Mouse (Mus musculus): ENCODE measurements around the gene Dars2. TPM values are rescaled to one million over a fixed set of nuclear protein-coding genes. Genes with fewer than 3 reads are reported as not detected.

Dars2 gene
- polyA plus RNA-seq, 1 experiment: 15.1 TPM

GRCm38 (mm10) chr1:161063351-161063750 lies 7.1 kb downstream of the Dars2 start:
- Histone ChIP-seq H3K4me3 (replicated peaks; ENCODE audit: control insufficient read depth, low read depth, low read length) (no peak overlapping the region), H3K27ac (ENCODE audit: control insufficient read depth, insufficient read depth, low read depth, low read length, poor library complexity) (no peak overlapping the region), H3K4me1 (ENCODE audit: control insufficient read depth, insufficient read depth, low read length) (no peaks in the 10 kb centered on the region)
- 83% methylated on average over 1 of the region's 1 CpGs for WGBS
- TF ChIP-seq CTCF (IDR thresholded peaks at IDR 0.05; ENCODE audit: control insufficient read depth, insufficient read depth, low read length): no peak
- TF ChIP-seq POLR2A (IDR thresholded peaks at IDR 0.05; ENCODE audit: borderline replicate concordance, control insufficient read depth, low read depth, low read length): no peak

GRCm38 (mm10) chr1:161057164-161057563 lies 13.3 kb downstream of the Dars2 start:
- Histone ChIP-seq H3K4me1 (ENCODE audit: control insufficient read depth, insufficient read depth, low read length) (no peaks in the 10 kb centered on the region), H3K4me3 (replicated peaks; ENCODE audit: control insufficient read depth, low read depth, low read length) (no peak overlapping the region), H3K27ac (ENCODE audit: control insufficient read depth, insufficient read depth, low read depth, low read length, poor library complexity) (no peak overlapping the region)
- 92% methylated on average over 1 of the region's 1 CpGs for WGBS
- TF ChIP-seq POLR2A (IDR thresholded peaks at IDR 0.05; ENCODE audit: borderline replicate concordance, control insufficient read depth, low read depth, low read length) (no peak), CTCF (IDR thresholded peaks at IDR 0.05; ENCODE audit: control insufficient read depth, insufficient read depth, low read length) (no peak)

GRCm38 (mm10) chr1:161046972-161047371 lies 23.5 kb downstream of the Dars2 start:
- Histone ChIP-seq H3K4me3 (replicated peaks; ENCODE audit: control insufficient read depth, low read depth, low read length) (no peak overlapping the region), H3K27ac (ENCODE audit: control insufficient read depth, insufficient read depth, low read depth, low read length, poor library complexity) (no peak overlapping the region), H3K4me1 (ENCODE audit: control insufficient read depth, insufficient read depth, low read length) (no peaks in the 10 kb centered on the region)
- no peak for TF ChIP-seq CTCF (IDR thresholded peaks at IDR 0.05; ENCODE audit: control insufficient read depth, insufficient read depth, low read length)
- no peak for TF ChIP-seq POLR2A (IDR thresholded peaks at IDR 0.05; ENCODE audit: borderline replicate concordance, control insufficient read depth, low read depth, low read length)
- 73% methylated on average over 3 of the region's 3 CpGs for WGBS

- TF ChIP-seq CTCF (IDR thresholded peaks at IDR 0.05; ENCODE audit: control insufficient read depth, insufficient read depth, low read length) (no peak), POLR2A (IDR thresholded peaks at IDR 0.05; ENCODE audit: borderline replicate concordance, control insufficient read depth, low read depth, low read length) (no peak)
- 88% methylated on average over 7 of the region's 7 CpGs for WGBS
Measured at GRCm38 (mm10) chr1:161041261-161042020, 29.0 kb downstream of the Dars2 start.

GRCm38 (mm10) chr1:161040855-161041254 lies 29.6 kb downstream of the Dars2 start:
- peaks cover 1% of the 10 kb centered on the region; the same call in 1 of the 2 replicates for H3K4me1 ChIP-seq (ENCODE audit: control insufficient read depth, insufficient read depth, low read length)
- no peak overlapping the region for H3K27ac ChIP-seq (ENCODE audit: control insufficient read depth, insufficient read depth, low read depth, low read length, poor library complexity)
- no peak overlapping the region for H3K4me3 ChIP-seq (replicated peaks; ENCODE audit: control insufficient read depth, low read depth, low read length)
- no peak for TF ChIP-seq CTCF (IDR thresholded peaks at IDR 0.05; ENCODE audit: control insufficient read depth, insufficient read depth, low read length)
- no peak for TF ChIP-seq POLR2A (IDR thresholded peaks at IDR 0.05; ENCODE audit: borderline replicate concordance, control insufficient read depth, low read depth, low read length)

More at GRCm38 (mm10) chr1:161041261-161042020, 29.0 kb downstream of the Dars2 start:
- Histone ChIP-seq H3K4me3 (replicated peaks; ENCODE audit: control insufficient read depth, low read depth, low read length) (no peak overlapping the region), H3K27ac (ENCODE audit: control insufficient read depth, insufficient read depth, low read depth, low read length, poor library complexity) (no peak overlapping the region), H3K4me1 (ENCODE audit: control insufficient read depth, insufficient read depth, low read length) (peaks cover under 1% of the 10 kb centered on the region; the same call in 1 of the 2 replicates)

- Histone ChIP-seq H3K27ac (ENCODE audit: control insufficient read depth, insufficient read depth, low read depth, low read length, poor library complexity) (no peak overlapping the region), H3K4me3 (replicated peaks; ENCODE audit: control insufficient read depth, low read depth, low read length) (no peak overlapping the region), H3K4me1 (ENCODE audit: control insufficient read depth, insufficient read depth, low read length) (peaks cover 1% of the 10 kb centered on the region; the same call in 1 of the 2 replicates)
- no peak for TF ChIP-seq CTCF (IDR thresholded peaks at IDR 0.05; ENCODE audit: control insufficient read depth, insufficient read depth, low read length)
- 81% methylated on average over 1 of the region's 1 CpGs for WGBS
Measured at GRCm38 (mm10) chr1:161040426-161040770, 30.1 kb downstream of the Dars2 start.

- Histone ChIP-seq H3K27ac (ENCODE audit: control insufficient read depth, insufficient read depth, low read depth, low read length, poor library complexity) (no peak overlapping the region), H3K4me1 (ENCODE audit: control insufficient read depth, insufficient read depth, low read length) (peaks cover 1% of the 10 kb centered on the region; the same call in 1 of the 2 replicates), H3K4me3 (replicated peaks; ENCODE audit: control insufficient read depth, low read depth, low read length) (no peak overlapping the region)
- TF ChIP-seq CTCF (IDR thresholded peaks at IDR 0.05; ENCODE audit: control insufficient read depth, insufficient read depth, low read length) (no peak), POLR2A (IDR thresholded peaks at IDR 0.05; ENCODE audit: borderline replicate concordance, control insufficient read depth, low read depth, low read length) (no peak)
- 31% methylated on average over 3 of the region's 3 CpGs for WGBS
Measured at GRCm38 (mm10) chr1:161039741-161040425, 30.6 kb downstream of the Dars2 start.

- Histone ChIP-seq H3K4me3 (replicated peaks; ENCODE audit: control insufficient read depth, low read depth, low read length) (no peak overlapping the region), H3K27ac (ENCODE audit: control insufficient read depth, insufficient read depth, low read depth, low read length, poor library complexity) (no peak overlapping the region)
- WGBS: 55% methylated on average over 3 of the region's 3 CpGs
Measured at GRCm38 (mm10) chr1:161038968-161039721, 31.3 kb downstream of the Dars2 start.

More at GRCm38 (mm10) chr1:161038968-161039721, 31.3 kb downstream of the Dars2 start:
- peaks cover 1% of the 10 kb centered on the region; the same call in 1 of the 2 replicates for H3K4me1 ChIP-seq (ENCODE audit: control insufficient read depth, insufficient read depth, low read length)
- TF ChIP-seq POLR2A (IDR thresholded peaks at IDR 0.05; ENCODE audit: borderline replicate concordance, control insufficient read depth, low read depth, low read length): no peak
- no peak for TF ChIP-seq CTCF (IDR thresholded peaks at IDR 0.05; ENCODE audit: control insufficient read depth, insufficient read depth, low read length)
